Mouse (Mus musculus) hindbrain, embryonic 16.5 days (tissue): ENCODE data around the gene Tepsin. TPM values are rescaled to one million over a fixed set of nuclear protein-coding genes. Genes with fewer than 3 reads are reported as not detected.

Source experiments
- ATAC-seq: fragments of 200-750 bp; cut with Nextera tagmentation; 2 replicates; pipeline ENCODE4 v1.8.0; 2017; ENCODE audit warnings: moderate TSS enrichment, moderate library complexity
- H3K27ac ChIP-seq: fragments of 300-500 bp; sonication (generic); 2 replicates; pipeline ENCODE4 v1.5.1; 2014; ENCODE audit warnings: low read depth, mild to moderate bottlenecking, control low read depth, low read length, moderate library complexity
- H3K27me3 ChIP-seq: fragments of 300-500 bp; sonication (generic); replicated peaks from 2 replicates; pipeline ENCODE4 v1.6.1; 2014; ENCODE audit warnings: low read length; ENCODE audit not compliant: control insufficient read depth, insufficient read depth
- H3K36me3 ChIP-seq: fragments of 300-500 bp; sonication (generic); 2 replicates; pipeline ENCODE4 v1.6.1; 2014; ENCODE audit warnings: mild to moderate bottlenecking, low read length, moderate library complexity, mixed read lengths; ENCODE audit not compliant: control insufficient read depth, insufficient read depth
- H3K4me1 ChIP-seq: fragments of 300-500 bp; sonication (generic); 2 replicates; pipeline ENCODE4 v1.6.1; 2014; ENCODE audit warnings: low read depth, low read length; ENCODE audit not compliant: control insufficient read depth, insufficient read depth
- H3K4me2 ChIP-seq: fragments of 300-500 bp; sonication (generic); 2 replicates; pipeline ENCODE4 v1.6.1; 2014; ENCODE audit warnings: mild to moderate bottlenecking, low read length, control low read depth, moderate library complexity
- H3K4me3 ChIP-seq: fragments of 300-500 bp; sonication (generic); 2 replicates; pipeline ENCODE4 v1.5.1; 2014; ENCODE audit warnings: mild to moderate bottlenecking, low read length, control low read depth, moderate library complexity
- H3K9ac ChIP-seq: fragments of 300-500 bp; sonication (generic); 2 replicates; pipeline ENCODE4 v1.6.1; 2014; ENCODE audit warnings: low read depth, mild to moderate bottlenecking, control low read depth, low read length, moderate library complexity
- H3K9me3 ChIP-seq: fragments of 300-500 bp; sonication (generic); 2 replicates; pipeline ENCODE4 v1.6.1; 2014; ENCODE audit warnings: mild to moderate bottlenecking, low read length, moderate library complexity; ENCODE audit not compliant: control insufficient read depth
- WGBS: fragments of 180-500 bp; shearing (Covaris S2); extraction: QIAGEN DNeasy Blood & Tissue Kit; methylation state at CpG from one replicate; pipeline ENCODE4 v1.1.7; 2014; 5-methylcytosine and 5-hydroxymethylcytosine counted together
- polyA plus RNA-seq: library from polyadenylated mRNA; unstranded; fragments of >200 nt; fragmentation: Nextera tagmentation; extraction: Ambion mirVana; gene quantifications from 2 replicates; pipeline ENCODE4 v1.2.1, GENCODE M21; 2015

The Tepsin gene
- polyA plus RNA-seq, 1 experiment from 2014 or later = 20.5 TPM

- H3K27me3 ChIP-seq = no peaks in the 10 kb centered on the region
- H3K4me1 ChIP-seq = peaks cover 7% of the 10 kb centered on the region
- no peak overlapping the region for H3K4me2 ChIP-seq
- peaks cover 38% of the 10 kb centered on the region for H3K36me3 ChIP-seq
- H3K27ac ChIP-seq = no peak overlapping the region
- H3K9me3 ChIP-seq = no peaks in the 10 kb centered on the region
- no peak for ATAC-seq
- WGBS = 79% methylated on average over 23 of the region's 23 CpGs
- no peak overlapping the region for H3K4me3 ChIP-seq
- H3K9ac ChIP-seq = no peak overlapping the region
Observed at GRCm38 (mm10) chr11:120092817-120093591, 5.5 kb downstream of the Tepsin start.

GRCm38 (mm10) chr11:120090661-120091060 lies 7.9 kb downstream of the Tepsin start:
- H3K4me2 ChIP-seq = no peak overlapping the region
- no peak overlapping the region for H3K9ac ChIP-seq
- peaks cover 35% of the 10 kb centered on the region for H3K36me3 ChIP-seq
- no peak overlapping the region for H3K4me3 ChIP-seq
- no peaks in the 10 kb centered on the region for H3K9me3 ChIP-seq
- H3K27ac ChIP-seq = no peak overlapping the region
- peaks cover 8% of the 10 kb centered on the region for H3K4me1 ChIP-seq
- WGBS = 89% methylated on average over 4 of the region's 4 CpGs
- no peak for ATAC-seq
- H3K27me3 ChIP-seq = no peaks in the 10 kb centered on the region

GRCm38 (mm10) chr11:120086702-120087152 lies 11.8 kb downstream of the Tepsin start, which contains the start of gene Cep131:
Gene Cep131, minus strand, starts transcription at chr11:120086827.
- peaks cover 20% of the 10 kb centered on the region for H3K36me3 ChIP-seq
- H3K4me3 ChIP-seq = peak within 1 kb of the TSS; percentile 95
- peak within 1 kb of the TSS; percentile 88 for H3K27ac ChIP-seq
- under 1% methylated on average over 41 of the region's 42 CpGs for WGBS
- peaks cover 14% of the 10 kb centered on the region for H3K4me1 ChIP-seq
- H3K9ac ChIP-seq = peak within 1 kb of the TSS; percentile 99
- H3K27me3 ChIP-seq = no peaks in the 10 kb centered on the region
- no peaks in the 10 kb centered on the region for H3K9me3 ChIP-seq
- peak within 1 kb of the TSS; percentile 95 for H3K4me2 ChIP-seq
- peak; percentile 99 for ATAC-seq

GRCm38 (mm10) chr11:120085891-120086627 lies 12.5 kb downstream of the Tepsin start:
- peaks cover 14% of the 10 kb centered on the region for H3K4me1 ChIP-seq
- peak; percentile 6; the same call in 1 of the 2 replicates for ATAC-seq
- peak overlapping the region; percentile 95 for H3K4me3 ChIP-seq
- no peaks in the 10 kb centered on the region for H3K27me3 ChIP-seq
- peak overlapping the region; percentile 99 for H3K9ac ChIP-seq
- H3K4me2 ChIP-seq = peak overlapping the region; percentile 95
- peak overlapping the region; percentile 88 for H3K27ac ChIP-seq
- peaks cover 14% of the 10 kb centered on the region for H3K36me3 ChIP-seq
- no peaks in the 10 kb centered on the region for H3K9me3 ChIP-seq
- WGBS = under 1% methylated on average over 24 of the region's 25 CpGs

GRCm38 (mm10) chr11:120080282-120080681 lies 18.2 kb downstream of the Tepsin start:
- H3K4me2 ChIP-seq = no peak overlapping the region
- H3K4me1 ChIP-seq = peaks cover 2% of the 10 kb centered on the region
- H3K4me3 ChIP-seq = no peak overlapping the region
- no peaks in the 10 kb centered on the region for H3K9me3 ChIP-seq
- no peaks in the 10 kb centered on the region for H3K27me3 ChIP-seq
- H3K27ac ChIP-seq = no peak overlapping the region
- 92% methylated on average over 6 of the region's 6 CpGs for WGBS
- no peak overlapping the region for H3K9ac ChIP-seq
- ATAC-seq = no peak
- peaks cover 38% of the 10 kb centered on the region for H3K36me3 ChIP-seq

- no peak overlapping the region for H3K4me3 ChIP-seq
- H3K36me3 ChIP-seq = peaks cover 49% of the 10 kb centered on the region
- H3K27me3 ChIP-seq = no peaks in the 10 kb centered on the region
- H3K27ac ChIP-seq = no peak overlapping the region
- H3K4me1 ChIP-seq = no peaks in the 10 kb centered on the region
- ATAC-seq = no peak
- H3K9me3 ChIP-seq = no peaks in the 10 kb centered on the region
- WGBS = 85% methylated on average over 3 of the region's 3 CpGs
- H3K9ac ChIP-seq = no peak overlapping the region
- no peak overlapping the region for H3K4me2 ChIP-seq
Observed at GRCm38 (mm10) chr11:120076191-120076590, 22.3 kb downstream of the Tepsin start.

- H3K9me3 ChIP-seq = no peaks in the 10 kb centered on the region
- H3K27ac ChIP-seq = no peak overlapping the region
- 95% methylated on average over 9 of the region's 9 CpGs for WGBS
- H3K4me1 ChIP-seq = no peaks in the 10 kb centered on the region; the same call in 1 of the 2 replicates
- no peak for ATAC-seq
- H3K4me2 ChIP-seq = no peak overlapping the region
- no peak overlapping the region for H3K4me3 ChIP-seq
- H3K27me3 ChIP-seq = no peaks in the 10 kb centered on the region
- peaks cover 48% of the 10 kb centered on the region for H3K36me3 ChIP-seq
- no peak overlapping the region for H3K9ac ChIP-seq
Observed at GRCm38 (mm10) chr11:120072986-120073647, 25.4 kb downstream of the Tepsin start.

- H3K36me3 ChIP-seq = peaks cover 51% of the 10 kb centered on the region
- H3K27me3 ChIP-seq = no peaks in the 10 kb centered on the region
- H3K4me3 ChIP-seq = no peak overlapping the region
- ATAC-seq = no peak
- H3K27ac ChIP-seq = no peak overlapping the region
- 84% methylated on average over 7 of the region's 7 CpGs for WGBS
- no peaks in the 10 kb centered on the region for H3K9me3 ChIP-seq
- H3K9ac ChIP-seq = no peak overlapping the region
- no peaks in the 10 kb centered on the region; the same call in 1 of the 2 replicates for H3K4me1 ChIP-seq
- no peak overlapping the region for H3K4me2 ChIP-seq
Observed at GRCm38 (mm10) chr11:120071731-120072320, 26.7 kb downstream of the Tepsin start.
